Mouse (Mus musculus) lung, postnatal 0 days (tissue): ENCODE results near the gene Lhx1. TPM values are rescaled to one million over a fixed set of nuclear protein-coding genes. Genes with fewer than 3 reads are reported as not detected.

ENCODE experiments used
- ATAC-seq: fragments of 200-750 bp; cut with Nextera tagmentation; 2 replicates; pipeline ENCODE4 v1.8.0; 2017; ENCODE audit warnings: moderate library complexity
- DNase-seq: peaks from one replicate; pipeline ENCODE4 v3.0.0-alpha.2; 2016; ENCODE audit warnings: low spot score
- H3K27ac ChIP-seq: fragments of 300-500 bp; sonication (generic); 2 replicates; pipeline ENCODE4 v1.5.1; 2014; ENCODE audit warnings: antibody characterized with exemption, mild to moderate bottlenecking, low read length, mixed read lengths
- H3K27me3 ChIP-seq: fragments of 300-500 bp; sonication (generic); replicated peaks from 2 replicates; pipeline ENCODE4 v1.6.1; 2014; ENCODE audit warnings: low read length, mixed read lengths; ENCODE audit not compliant: insufficient read depth
- H3K36me3 ChIP-seq: fragments of 300-500 bp; sonication (generic); 2 replicates; pipeline ENCODE4 v1.6.1; 2014; ENCODE audit warnings: low read length, mixed read lengths; ENCODE audit not compliant: insufficient read depth
- H3K4me1 ChIP-seq: fragments of 300-500 bp; sonication (generic); 2 replicates; pipeline ENCODE4 v1.6.1; 2014; ENCODE audit warnings: antibody characterized with exemption, low read depth, low read length, mixed read lengths; ENCODE audit not compliant: insufficient read depth
- H3K4me2 ChIP-seq: fragments of 300-500 bp; sonication (generic); replicated peaks from 2 replicates; pipeline ENCODE4 v1.6.1; 2014; ENCODE audit warnings: low read depth, mild to moderate bottlenecking, low read length, moderate library complexity, mixed read lengths
- H3K4me3 ChIP-seq: fragments of 300-500 bp; sonication (generic); 2 replicates; pipeline ENCODE4 v1.5.1; 2014; ENCODE audit warnings: low read depth, low read length
- H3K9ac ChIP-seq: fragments of 300-500 bp; sonication (generic); replicated peaks from 2 replicates; pipeline ENCODE4 v1.6.1; 2014; ENCODE audit warnings: low read depth, mild to moderate bottlenecking
- H3K9me3 ChIP-seq: fragments of 300-500 bp; sonication (generic); 2 replicates; pipeline ENCODE4 v1.6.1; 2016; ENCODE audit warnings: low read length, mixed read lengths
- CTCF ChIP-seq: IDR thresholded peaks from 2 replicates; pipeline ENCODE4 v1.5.1; 2016; ENCODE audit warnings: antibody characterized with exemption, mild to moderate bottlenecking
- EP300 ChIP-seq: IDR thresholded peaks from 2 replicates; pipeline ENCODE4 v1.6.1; 2016; ENCODE audit warnings: antibody characterized with exemption, mild to moderate bottlenecking, control low read depth
- WGBS: fragments of 180-500 bp; shearing (Covaris S2); extraction: QIAGEN DNeasy Blood & Tissue Kit; methylation state at CpG from one replicate; pipeline ENCODE4 v1.1.7; 2014; 5-methylcytosine and 5-hydroxymethylcytosine counted together
- polyA plus RNA-seq: library from polyadenylated mRNA; unstranded; fragments of >200 nt; fragmentation: Nextera tagmentation; extraction: Ambion mirVana; gene quantifications from 2 replicates; pipeline ENCODE4 v1.2.1, GENCODE M21; 2015

Gene Lhx1
- polyA plus RNA-seq, 1 experiment from 2014 or later = 0.26 TPM

DNA sequence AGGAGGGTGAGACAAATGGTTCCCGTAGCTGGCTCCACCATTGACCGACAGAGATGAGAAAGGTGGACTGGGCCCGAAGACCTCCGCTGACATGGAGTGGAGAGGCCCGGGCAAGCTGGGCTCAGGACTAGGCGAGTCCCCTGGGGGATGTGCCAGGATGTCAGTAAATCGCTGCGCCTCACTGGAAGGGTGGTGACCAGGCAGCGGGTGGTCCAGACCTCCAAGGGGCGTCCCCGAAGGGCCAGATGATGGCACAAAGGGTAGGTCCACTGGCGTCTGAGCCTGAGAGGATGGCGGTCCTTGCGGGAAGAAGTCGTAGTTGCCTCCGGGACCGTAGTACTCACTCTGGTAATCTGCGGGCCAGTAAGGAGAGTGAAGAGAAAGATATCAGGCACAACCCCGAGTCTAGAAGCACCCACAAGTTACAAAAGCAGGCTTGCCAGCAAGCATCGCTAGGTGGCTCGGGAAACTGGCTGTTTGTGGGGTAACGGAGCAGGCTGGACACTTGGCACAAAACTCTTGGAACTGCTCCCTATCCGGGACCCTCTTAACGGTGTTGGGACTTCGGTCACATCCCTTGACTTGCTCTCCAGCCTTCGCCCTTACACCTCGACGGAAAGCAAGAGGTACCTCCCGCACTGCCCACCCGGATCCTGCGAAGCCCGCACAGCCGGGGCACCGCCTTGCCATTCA lies 5.6 kb downstream of the Lhx1 start:
- ATAC-seq (no peak), DNase-seq (no peak)
- WGBS = 31% methylated on average over 34 of the region's 34 CpGs
- Histone ChIP-seq H3K36me3 (no peaks in the 10 kb centered on the region), H3K9me3 (no peaks in the 10 kb centered on the region), H3K9ac (no peak overlapping the region), H3K4me1 (peaks cover 24% of the 10 kb centered on the region; the same call in 1 of the 2 replicates), H3K4me3 (no peak overlapping the region), H3K27me3 (peaks cover 90% of the 10 kb centered on the region), H3K4me2 (no peak overlapping the region), H3K27ac (no peak overlapping the region)
- TF ChIP-seq EP300 = no peak
- no peak for TF ChIP-seq CTCF

DNA sequence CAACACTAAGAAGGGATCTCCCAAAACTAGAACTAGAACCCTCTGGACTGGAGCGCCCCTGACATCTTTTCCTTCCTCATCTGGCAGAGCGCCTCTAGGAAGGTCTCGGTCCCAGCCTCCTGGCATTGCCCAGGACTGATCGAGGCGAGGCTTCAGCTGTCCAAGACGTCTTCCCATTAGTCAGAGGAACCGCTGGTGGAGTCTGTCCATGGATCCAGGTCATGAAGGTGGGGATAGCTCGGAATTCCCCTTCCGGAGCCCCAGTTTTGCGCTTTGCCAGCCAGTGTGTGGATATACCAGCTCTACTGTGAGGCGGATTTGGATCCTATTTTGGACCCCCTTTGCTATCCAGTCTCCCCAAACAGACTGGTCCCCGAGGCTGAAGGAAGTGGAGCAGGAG lies 6.3 kb downstream of the Lhx1 start:
- Histone ChIP-seq H3K27me3 (peaks cover 89% of the 10 kb centered on the region), H3K27ac (no peak overlapping the region), H3K36me3 (no peaks in the 10 kb centered on the region), H3K4me3 (no peak overlapping the region), H3K9me3 (no peaks in the 10 kb centered on the region), H3K4me2 (no peak overlapping the region), H3K9ac (no peak overlapping the region), H3K4me1 (peaks cover 19% of the 10 kb centered on the region; the same call in 1 of the 2 replicates)
- WGBS = 51% methylated on average over 12 of the region's 12 CpGs
- DNase-seq = no peak
- ATAC-seq = no peak
- no peak for TF ChIP-seq CTCF
- TF ChIP-seq EP300 = no peak

- H3K27ac ChIP-seq = no peak overlapping the region
- ATAC-seq = no peak
- DNase-seq = no peak
- H3K4me2 ChIP-seq = no peak overlapping the region
- H3K36me3 ChIP-seq = no peaks in the 10 kb centered on the region
- WGBS = 56% methylated on average over 5 of the region's 5 CpGs
- H3K9ac ChIP-seq = no peak overlapping the region
- no peak overlapping the region for H3K4me3 ChIP-seq
- no peaks in the 10 kb centered on the region for H3K9me3 ChIP-seq
- TF ChIP-seq EP300 (no peak), CTCF (no peak)
- peaks cover 81% of the 10 kb centered on the region for H3K27me3 ChIP-seq
- H3K4me1 ChIP-seq = peaks cover 18% of the 10 kb centered on the region; the same call in 1 of the 2 replicates
Measured at GRCm38 (mm10) chr11:84518261-84518660, 7.1 kb downstream of the Lhx1 start.

DNA sequence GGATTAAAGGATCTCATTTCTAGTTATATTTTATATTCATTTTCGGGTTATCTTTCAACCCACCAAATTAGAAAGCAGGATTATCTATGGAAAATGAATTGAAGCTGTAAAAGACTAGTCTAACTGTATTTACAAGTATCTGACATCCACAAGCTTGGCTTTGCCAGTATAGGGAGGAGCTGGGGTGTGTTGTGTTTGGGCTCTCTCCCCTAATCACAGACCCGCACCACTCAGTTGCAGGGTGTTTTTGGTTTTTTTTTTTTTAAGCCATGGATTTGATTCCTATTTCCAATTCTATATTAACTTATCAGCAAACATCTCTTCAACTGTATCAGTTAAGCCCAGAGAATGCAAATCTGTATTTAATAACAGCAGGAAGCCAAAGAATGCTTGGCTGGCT lies 7.9 kb downstream of the Lhx1 start:
- 43% methylated on average over 2 of the region's 2 CpGs for WGBS
- no peak overlapping the region for H3K27ac ChIP-seq
- no peak overlapping the region for H3K9ac ChIP-seq
- H3K4me2 ChIP-seq = no peak overlapping the region
- no peak overlapping the region for H3K4me3 ChIP-seq
- H3K36me3 ChIP-seq = no peaks in the 10 kb centered on the region
- no peaks in the 10 kb centered on the region for H3K9me3 ChIP-seq
- TF ChIP-seq EP300 = no peak
- TF ChIP-seq CTCF = no peak
- H3K4me1 ChIP-seq = peaks cover 13% of the 10 kb centered on the region; the same call in 1 of the 2 replicates
- no peak for DNase-seq
- ATAC-seq = no peak
- peaks cover 73% of the 10 kb centered on the region for H3K27me3 ChIP-seq

- 14% methylated on average over 14 of the region's 14 CpGs for WGBS
- Histone ChIP-seq H3K9ac (no peak overlapping the region), H3K27me3 (peaks cover 65% of the 10 kb centered on the region), H3K27ac (no peak overlapping the region), H3K9me3 (no peaks in the 10 kb centered on the region), H3K4me2 (no peak overlapping the region), H3K36me3 (no peaks in the 10 kb centered on the region), H3K4me1 (peaks cover 7% of the 10 kb centered on the region; the same call in 1 of the 2 replicates), H3K4me3 (no peak overlapping the region)
- DNase-seq (no peak), ATAC-seq (no peak)
- TF ChIP-seq EP300 (no peak), CTCF (no peak)
Measured at GRCm38 (mm10) chr11:84516501-84517240, 8.7 kb downstream of the Lhx1 start.

GRCm38 (mm10) chr11:84513171-84514116 lies 11.9 kb downstream of the Lhx1 start, which contains the start of gene Aatf:
Gene Aatf (minus strand): TSS chr11:84513522.
- peaks cover 33% of the 10 kb centered on the region for H3K27me3 ChIP-seq
- peak within 1 kb of the TSS; percentile 54 for H3K9ac ChIP-seq
- peak within 1 kb of the TSS; percentile 84 for H3K4me2 ChIP-seq
- H3K27ac ChIP-seq = peak within 1 kb of the TSS; percentile 69; the same call in 1 of the 2 replicates
- peak; percentile 97 for DNase-seq
- H3K4me3 ChIP-seq = peak within 1 kb of the TSS; percentile 65
- under 1% methylated on average over 80 of the region's 80 CpGs for WGBS
- ATAC-seq = peak; percentile 100
- H3K36me3 ChIP-seq = peaks cover 3% of the 10 kb centered on the region; the same call in 1 of the 2 replicates
- TF ChIP-seq EP300 = no peak
- TF ChIP-seq CTCF = peak; percentile 16; the same call in 1 of the 2 replicates
- H3K9me3 ChIP-seq = no peaks in the 10 kb centered on the region
- peaks cover 7% of the 10 kb centered on the region; the same call in 1 of the 2 replicates for H3K4me1 ChIP-seq
